Mouse (Mus musculus): Measurements from ENCODE around the gene Setdb2. TPM values are rescaled to one million over a fixed set of nuclear protein-coding genes. Genes with fewer than 3 reads are reported as not detected.

Gene Setdb2
- 7.5 and 10.4 TPM in 2 replicates for polyA plus RNA-seq (2012; rRNA removed)

DNA sequence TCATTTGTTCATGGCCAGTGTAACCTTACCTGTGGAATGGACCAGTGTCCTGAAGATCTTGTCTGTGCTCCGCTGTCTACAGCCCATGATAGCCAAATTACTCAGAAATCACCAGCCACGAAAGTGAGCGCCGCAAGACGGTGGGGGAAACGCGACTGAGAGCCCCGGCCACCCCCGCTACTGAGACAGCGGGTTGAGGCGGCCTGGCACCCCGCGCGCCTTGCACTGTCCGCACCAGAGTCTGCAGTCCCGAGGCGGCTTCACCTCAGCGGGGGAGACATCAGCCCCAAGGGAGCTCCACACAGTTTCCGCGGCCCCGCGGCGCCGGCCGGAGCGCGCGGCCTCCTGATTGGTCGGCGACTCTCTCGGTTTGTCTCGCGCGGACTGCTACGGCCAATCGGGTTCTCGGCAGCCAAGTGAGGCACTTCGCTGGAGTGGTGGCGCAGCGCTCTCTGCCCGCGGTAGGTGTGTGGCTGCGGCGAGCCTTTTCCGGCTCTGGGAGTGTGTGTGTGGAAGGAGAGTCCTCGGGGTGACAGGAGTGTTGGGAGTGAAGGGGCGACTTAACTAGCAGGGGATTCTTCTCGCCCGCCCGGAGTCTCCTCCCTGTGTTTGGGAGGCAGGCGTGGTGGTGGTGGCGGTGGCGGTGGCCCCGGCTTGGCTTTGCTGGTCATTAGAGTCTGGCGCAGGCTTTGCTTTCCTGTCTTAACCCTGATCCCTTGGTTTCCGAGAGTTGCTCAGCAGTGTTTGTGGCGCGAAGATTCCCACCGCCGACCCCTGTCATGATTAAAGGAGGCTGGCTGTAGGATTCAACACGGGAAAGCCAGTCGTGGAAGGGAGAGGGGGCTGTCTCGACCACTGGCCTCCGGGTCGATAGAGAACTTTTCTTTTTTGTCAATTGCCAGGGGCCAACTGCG is at the start of gene Setdb2, which contains the start of gene Cab39l:
Gene Setdb2, minus strand, starts transcription at position 327 of the 914 bp plus-strand sequence.
Gene Cab39l, plus strand, starts transcription at position 415 of the 914 bp plus-strand sequence.

DNA sequence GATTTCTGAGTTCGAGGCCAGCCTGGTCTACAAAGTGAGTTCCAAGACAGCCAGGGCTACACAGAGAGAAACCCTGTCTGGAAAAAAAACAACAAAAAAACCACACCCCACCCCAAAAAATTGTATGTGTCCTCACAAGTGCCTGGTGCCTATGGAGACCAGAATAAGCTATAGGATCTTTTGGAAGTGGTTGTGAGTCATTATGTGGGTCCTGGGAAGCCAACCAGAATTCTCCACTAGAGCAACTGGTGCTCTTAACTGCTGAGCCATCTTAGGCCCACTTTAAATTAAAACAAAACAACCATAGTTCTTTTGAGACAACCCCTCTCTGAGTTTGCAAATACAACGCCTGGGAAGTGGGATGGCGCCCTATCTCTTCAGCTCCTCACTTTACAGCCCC is 45.4 kb downstream of the Setdb2 start, which contains the start of gene Phf11c:
Gene Phf11c, minus strand, starts transcription at position 101 of the 400 bp plus-strand sequence.

DNA sequence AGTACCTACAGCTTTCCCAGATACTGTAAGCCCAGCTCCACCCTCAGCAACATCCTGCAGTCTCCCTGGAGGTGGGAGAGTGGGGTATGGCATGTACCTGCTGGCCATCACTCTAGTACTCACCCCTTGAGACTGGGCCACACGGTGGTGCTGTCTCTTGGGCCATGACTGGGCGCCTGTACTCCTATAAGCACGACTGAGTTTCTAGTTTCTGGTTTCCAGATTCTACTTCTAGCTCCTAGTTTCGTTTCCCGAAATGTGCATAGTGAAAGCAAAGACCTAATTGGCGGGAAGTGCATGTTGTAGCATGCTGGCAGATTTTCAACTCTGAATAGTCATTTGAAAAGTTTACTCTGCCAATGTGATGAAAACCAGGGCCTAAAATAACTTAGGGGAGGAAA is 75.4 kb downstream of the Setdb2 start, which contains the start of gene Phf11d:
Gene Phf11d, minus strand, starts transcription at position 227 of the 401 bp plus-strand sequence.

Other genes starting within 250 kb of the Setdb2 start
- 53.0 and 79.3 TPM in 2 replicates for gene Rcbtb1, start 239.7 kb downstream of the Setdb2 start, polyA plus RNA-seq (2012; rRNA removed)
- gene Gm6904, start 180.7 kb downstream of the Setdb2 start, polyA plus RNA-seq (2012; rRNA removed): not detected in 2 replicates
- not detected in 2 replicates for gene Phf11a, start 143.4 kb downstream of the Setdb2 start, polyA plus RNA-seq (2012; rRNA removed)
- gene Phf11b, start 99.5 kb downstream of the Setdb2 start, polyA plus RNA-seq (2012; rRNA removed): 0.16 and 0.21 TPM in 2 replicates
- gene Phf11d, start 75.4 kb downstream of the Setdb2 start, polyA plus RNA-seq (2012; rRNA removed): 0.34 and 0.43 TPM in 2 replicates
- 1.0 and 2.2 TPM in 2 replicates for gene Phf11c, start 45.5 kb downstream of the Setdb2 start, polyA plus RNA-seq (2012; rRNA removed)
- gene Cab39l, start 88 bp upstream of the Setdb2 start, polyA plus RNA-seq (2012; rRNA removed): 15.9 and 18.1 TPM in 2 replicates
- 13.4 and 19.6 TPM in 2 replicates for gene Cdadc1, start 157.1 kb upstream of the Setdb2 start, polyA plus RNA-seq (2012; rRNA removed)
- gene Shisa2, start 184.4 kb upstream of the Setdb2 start, polyA plus RNA-seq (2012; rRNA removed): 14.5 and 33.4 TPM in 2 replicates

All from central nervous system, embryonic 11.5 days (tissue).